ENCODE assay signal across 16 mouse cellular contexts in genomic region chr14:100348336-100349164, GRCm38 (mm10).
A peak's percentile ranks its signal among the peaks of the same experiment; 100 is the strongest.
DNase-seq lines count a peak whose midpoint lies in the region; TF ChIP-seq lines count a peak whose summit lies in the region.
"Had no signal": no experiment of that assay in that cellular context is flagged by ENCODE, and none has a peak within 500 bp of the region (broad histone marks: within the 10 kb centered on the region; RNA-seq: fewer than 3 reads in every experiment).

No protein-coding gene starts in this region.

- DNase-seq in cerebellum, adult 2 months = peak; percentile 10 to 42
- no peak for DNase-seq in cerebellum, adult 9-11 months
- peak; percentile 14 for DNase-seq in kidney, adult 2 months
- DNase-seq in kidney, postnatal 4 days = no peak
- peak; percentile 15 for DNase-seq in NIH3T3 (ENCODE audit: low read depth)
- DNase-seq in brain, embryonic 14.5 days (ENCODE audit: low read depth) = peak; percentile 62
- no peak for DNase-seq in layer of hippocampus, adult 11-12 months (ENCODE audit: low spot score)
- DNase-seq in gastrocnemius, postnatal 36 days = no peak
- DNase-seq: B cell, adult 2 months; gastrocnemius, postnatal 10 days; heart, postnatal 4 days; kidney, postnatal 25 days; lung, embryonic 14.5 days; right cerebral cortex, adult 18-20 months had no signal

- no peak overlapping the region for H3K27ac ChIP-seq in cerebellum, adult 2 months (ENCODE audit: insufficient read depth, low read length)
- no peak overlapping the region for H3K27ac ChIP-seq in kidney, adult 2 months (ENCODE audit: insufficient read depth, low read depth, low read length)
- H3K27ac ChIP-seq: embryonic facial prominence, embryonic 10.5 days had no signal

- H3K36me3 ChIP-seq in kidney, adult 2 months (ENCODE audit: control insufficient read depth, insufficient read depth, low read length) = no peaks in the 10 kb centered on the region
- H3K36me3 ChIP-seq: embryonic facial prominence, embryonic 10.5 days had no signal

- H3K27me3 ChIP-seq in cerebellum, adult 2 months (ENCODE audit: control insufficient read depth, insufficient read depth, low read length) = no peaks in the 10 kb centered on the region
- no peaks in the 10 kb centered on the region for H3K27me3 ChIP-seq in kidney, adult 2 months (replicated peaks; ENCODE audit: control insufficient read depth, insufficient read depth, low read length)

- intact Hi-C loops in gastrocnemius, postnatal 36 days (cut with DNase I) = no loop called here

- no peaks in the 10 kb centered on the region; the same call in 1 of the 2 replicates for H3K4me1 ChIP-seq in cerebellum, adult 2 months (ENCODE audit: control insufficient read depth, insufficient read depth, low read length)
- H3K4me1 ChIP-seq in kidney, adult 2 months (ENCODE audit: control insufficient read depth, insufficient read depth, low read length) = no peaks in the 10 kb centered on the region; the same call in 1 of the 2 replicates

- H3K4me3 ChIP-seq in cerebellum, adult 2 months (replicated peaks; ENCODE audit: insufficient read depth, low read depth, low read length) = no peak overlapping the region
- H3K4me3 ChIP-seq in kidney, adult 2 months (ENCODE audit: insufficient read depth, low read depth, low read length) = no peak overlapping the region
- H3K4me3 ChIP-seq: embryonic facial prominence, embryonic 10.5 days; myocyte had no signal

- 63% methylated on average over 4 of the region's 4 CpGs for WGBS in cerebellum, adult 2 months
- WGBS in kidney, adult 2 months = 90% methylated on average over 4 of the region's 4 CpGs

- TF ChIP-seq CTCF in cerebellum, adult 2 months (IDR thresholded peaks at IDR 0.05; ENCODE audit: borderline replicate concordance, insufficient read depth, low read depth, low read length) = no peak
- no peak for TF ChIP-seq CTCF in kidney, adult 2 months (conservative IDR thresholded peaks at IDR 0.05; ENCODE audit: insufficient read depth, insufficient read length, low read depth, low read length)
- TF ChIP-seq CTCF in brain, embryonic 14.5 days (IDR thresholded peaks at IDR 0.05; ENCODE audit: borderline replicate concordance, extremely low read depth, insufficient read depth, insufficient read length) = no peak

- TF ChIP-seq POLR2A in cerebellum, adult 2 months (IDR thresholded peaks at IDR 0.05; ENCODE audit: borderline replicate concordance, insufficient read depth, low read length) = no peak
- TF ChIP-seq POLR2A in kidney, adult 2 months (IDR thresholded peaks at IDR 0.05; ENCODE audit: low read depth, low read length) = no peak
- no peak for TF ChIP-seq POLR2A in brain, embryonic 14.5 days (IDR thresholded peaks at IDR 0.05; ENCODE audit: borderline replicate concordance, extremely low read depth, insufficient read depth, insufficient read length, poor library complexity, severe bottlenecking)

Comparison
In these comparisons a context has a peak if more than half of its experiments do, and no peak if none do; other contexts are left out.
1. DNase-seq: peak in cerebellum, adult 2 months (2 of 2), kidney, adult 2 months (single experiment), NIH3T3 (single experiment) and brain, embryonic 14.5 days (single experiment); none in cerebellum, adult 9-11 months (single experiment), kidney, postnatal 4 days (0 of 2), layer of hippocampus, adult 11-12 months (single experiment) and gastrocnemius, postnatal 36 days (0 of 2).